Mouse (Mus musculus) megakaryocyte, embryonic 14.5 days (primary cell): ENCODE measurements around the gene Hrct1.

Source experiments
- FLI1 ChIP-seq: IDR thresholded peaks from 2 replicates; pipeline ENCODE4 v1.6.1; 2012; ENCODE audit warnings: low read length, inconsistent platforms, mixed read lengths
- GATA1 ChIP-seq: IDR thresholded peaks from 3 replicates; pipeline ENCODE4 v1.6.1; 2012; ENCODE audit warnings: mixed read lengths, low read length, inconsistent platforms, borderline replicate concordance

- TF ChIP-seq GATA1 (no peak), FLI1 (no peak)
Measured at GRCm38 (mm10) chr4:43678541-43678940, 48.4 kb upstream of the Hrct1 start.
